Mouse (Mus musculus) cerebellum, postnatal 25 days (tissue): Measurements from ENCODE around the gene Dact3.

Experiments
- DNase-seq, 2 experiments: peaks; one replicate each; pipeline ENCODE4 v3.0.0; 2021; ENCODE audit warnings: mixed read lengths in 2 of 2

Dact3 gene

DNA sequence AGATGAGACGGTGACA is at the start of gene Dact3:
TSS of gene Dact3 (plus strand) at position 8 of the 16 bp plus-strand sequence.
- no peak for DNase-seq

DNA sequence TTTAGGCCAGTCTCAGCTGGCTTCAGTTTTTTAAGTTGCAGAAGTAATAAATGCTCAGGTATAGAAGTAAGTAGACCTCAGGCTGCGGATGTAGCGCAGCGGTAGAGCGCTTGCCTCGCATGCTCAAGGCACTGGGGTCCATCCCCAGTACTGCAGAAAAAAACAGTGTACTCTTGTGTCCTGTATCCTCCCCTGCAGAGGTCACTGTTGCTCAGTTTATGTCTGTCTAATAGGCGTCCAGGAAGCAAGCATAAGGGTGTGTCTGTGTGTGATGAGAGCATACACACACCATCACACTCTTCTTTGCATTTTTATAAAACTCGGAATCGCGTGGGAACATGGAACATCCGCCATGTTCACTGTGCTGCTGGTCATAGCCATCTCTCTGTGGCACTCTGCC is 49.3 kb upstream of the Dact3 start:
- no peak for DNase-seq

DNA sequence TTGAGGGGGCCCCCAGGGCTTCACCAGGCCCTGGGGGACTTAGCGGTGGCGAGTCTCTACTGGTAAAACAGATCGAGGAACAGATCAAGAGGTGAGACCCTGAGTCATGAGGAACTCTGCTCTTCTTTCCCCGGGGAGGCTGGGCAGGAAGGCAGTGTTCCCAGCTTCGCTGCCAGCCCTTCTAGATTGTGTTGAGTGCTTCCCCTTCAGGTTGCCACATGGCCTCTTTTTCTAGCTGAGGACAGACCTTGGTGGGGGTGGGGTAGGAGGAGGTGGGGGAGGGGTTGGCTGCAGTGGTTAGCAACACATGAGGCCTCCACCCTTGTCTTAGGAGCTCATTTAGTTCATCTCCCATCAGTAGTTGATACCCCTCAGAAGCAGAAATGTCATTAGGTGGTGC is 48.5 kb upstream of the Dact3 start:
- peak in 1 of 2 experiments; percentile 4 for DNase-seq

DNA sequence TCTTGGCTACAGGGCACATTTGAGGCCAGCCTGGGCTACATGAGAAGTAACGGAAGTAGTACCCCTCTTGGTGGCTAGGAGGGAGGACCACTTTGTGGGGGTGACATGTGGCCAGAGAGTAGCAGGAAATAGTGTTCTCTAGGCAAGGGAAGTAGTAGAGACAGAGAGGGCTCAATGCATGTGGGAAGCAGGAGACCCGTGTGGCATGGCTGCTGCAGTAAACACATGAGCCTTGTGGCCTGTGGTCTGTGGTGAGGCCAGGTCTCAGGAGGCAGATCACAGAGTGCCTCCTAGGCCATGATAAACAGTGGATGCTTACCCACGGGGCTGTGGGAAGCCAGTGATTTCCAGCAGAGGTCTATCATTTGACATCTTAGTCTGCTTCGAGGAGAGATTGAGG is 47.8 kb upstream of the Dact3 start:
- DNase-seq = no peak

DNA sequence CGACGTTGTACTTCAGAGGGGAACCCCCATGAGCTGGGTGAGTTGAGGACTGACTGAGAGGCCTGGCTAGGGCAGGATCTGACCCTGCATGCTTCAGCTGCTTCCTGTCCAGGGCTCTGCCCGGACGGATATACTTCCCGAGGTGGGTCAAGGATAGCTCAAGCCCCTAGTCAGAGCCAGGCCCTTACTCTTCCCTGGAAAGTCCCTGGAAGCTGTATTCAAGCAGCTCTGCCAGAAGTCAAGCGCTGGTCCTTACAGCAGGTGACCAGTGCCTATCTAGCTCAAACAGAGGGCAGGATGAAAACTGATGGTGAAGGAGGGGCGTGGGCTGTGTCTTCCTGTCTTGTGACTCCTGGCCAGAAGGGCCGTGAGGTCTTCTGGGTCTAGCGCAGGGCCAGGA is 44.7 kb upstream of the Dact3 start:
- no peak for DNase-seq

DNA sequence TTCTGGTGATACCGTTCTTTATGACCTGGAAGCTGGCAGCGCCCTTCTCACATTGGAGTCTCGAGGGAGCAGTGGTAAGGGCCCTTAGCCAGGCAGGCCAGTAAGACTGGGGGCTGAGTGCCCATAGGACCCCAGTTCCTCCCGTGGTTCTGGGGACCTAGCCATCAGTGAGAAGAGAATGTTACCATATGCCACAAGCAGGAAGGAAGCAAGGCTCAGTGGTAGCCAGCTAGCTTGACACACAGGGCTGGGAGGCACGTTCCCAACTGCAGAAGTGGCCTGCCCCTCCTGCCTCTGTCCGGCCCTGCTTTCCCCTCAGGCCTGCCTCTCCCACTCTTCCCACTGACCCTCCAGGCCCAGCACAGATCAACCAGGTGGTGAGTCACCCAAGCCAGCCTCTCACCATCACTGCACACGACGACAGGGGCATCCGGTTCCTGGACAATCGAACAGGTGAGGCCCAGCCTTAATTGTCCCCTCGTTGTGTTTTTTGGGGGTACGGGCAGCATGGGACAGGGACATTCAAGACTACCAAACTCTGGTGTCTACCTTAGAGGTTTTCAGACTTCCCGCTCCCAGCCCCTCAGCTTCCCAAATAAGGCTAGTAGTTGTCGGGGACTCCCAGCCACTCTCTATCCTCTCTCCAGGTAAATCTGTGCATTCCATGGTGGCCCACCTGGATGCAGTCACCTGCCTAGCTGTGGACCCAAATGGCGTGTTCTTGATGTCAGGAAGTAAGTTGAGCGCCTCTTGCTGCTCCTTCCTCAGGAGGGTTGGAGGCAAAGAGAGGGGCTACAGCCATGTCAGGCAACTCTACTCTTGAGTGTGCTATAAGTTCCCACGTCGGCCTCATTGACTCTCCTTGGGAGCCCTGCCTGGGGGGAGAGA is 37.0 kb upstream of the Dact3 start:
- no peak for DNase-seq

DNA sequence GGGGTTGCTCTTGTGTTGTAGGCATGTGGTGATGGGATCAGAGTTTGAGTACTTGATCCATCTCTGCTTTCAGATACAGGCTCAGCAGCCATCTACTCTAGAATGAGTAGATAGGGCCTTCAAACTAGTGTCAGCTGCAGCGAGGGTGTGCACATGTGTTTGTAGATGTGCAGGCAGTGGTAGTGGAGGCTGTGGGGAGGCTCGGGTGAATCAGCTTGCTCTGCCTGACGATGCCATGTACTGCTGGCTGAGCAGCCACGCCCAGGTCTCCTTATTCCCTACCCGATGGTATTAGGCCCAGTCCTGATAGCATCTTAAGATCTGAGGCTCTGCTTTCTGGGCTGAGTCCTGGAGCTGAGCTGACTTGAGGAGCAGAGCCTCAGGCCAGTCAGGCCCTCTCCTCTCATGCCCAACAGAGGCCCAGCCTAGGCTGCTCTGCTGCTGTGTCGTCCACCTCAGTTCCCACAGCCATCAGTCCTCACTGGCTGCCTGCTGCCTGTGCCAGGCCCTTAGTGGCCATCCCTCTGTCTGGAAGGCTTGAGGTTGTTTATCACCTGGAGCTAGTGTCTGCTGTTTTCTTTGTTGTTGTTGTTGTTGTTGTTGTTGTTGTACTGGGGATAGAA is 36.2 kb upstream of the Dact3 start:
- DNase-seq = no peak

DNA sequence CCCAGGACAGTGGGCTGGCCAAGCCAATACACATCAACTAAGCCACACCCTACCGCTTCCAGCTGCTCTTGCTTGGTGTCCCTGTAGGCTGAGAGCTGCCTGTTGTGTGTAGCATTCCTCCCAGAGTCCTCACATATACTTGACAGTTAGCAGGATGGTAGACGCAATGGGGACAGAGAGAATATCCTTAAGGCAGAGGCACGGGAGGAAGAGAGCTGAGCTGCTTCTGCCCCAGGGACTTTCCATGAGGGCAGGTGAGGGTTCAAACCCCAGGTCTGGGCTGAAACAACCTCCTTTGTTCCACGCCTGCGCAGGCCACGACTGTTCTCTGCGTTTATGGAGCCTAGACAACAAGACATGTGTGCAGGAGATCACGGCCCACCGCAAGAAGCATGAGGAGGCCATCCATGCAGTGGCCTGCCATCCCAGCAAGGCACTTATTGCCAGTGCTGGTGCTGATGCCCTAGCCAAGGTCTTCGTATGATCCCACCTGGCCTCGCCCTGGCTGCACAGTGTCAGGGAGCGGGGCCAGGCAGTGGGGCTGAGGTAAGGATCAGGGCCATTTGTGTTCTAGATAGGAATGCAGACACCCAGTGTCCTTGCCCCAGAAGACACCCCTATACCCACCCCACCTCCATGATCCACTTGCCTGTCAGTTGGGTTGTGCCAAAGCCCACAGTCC is 35.5 kb upstream of the Dact3 start:
- DNase-seq = no peak

DNA sequence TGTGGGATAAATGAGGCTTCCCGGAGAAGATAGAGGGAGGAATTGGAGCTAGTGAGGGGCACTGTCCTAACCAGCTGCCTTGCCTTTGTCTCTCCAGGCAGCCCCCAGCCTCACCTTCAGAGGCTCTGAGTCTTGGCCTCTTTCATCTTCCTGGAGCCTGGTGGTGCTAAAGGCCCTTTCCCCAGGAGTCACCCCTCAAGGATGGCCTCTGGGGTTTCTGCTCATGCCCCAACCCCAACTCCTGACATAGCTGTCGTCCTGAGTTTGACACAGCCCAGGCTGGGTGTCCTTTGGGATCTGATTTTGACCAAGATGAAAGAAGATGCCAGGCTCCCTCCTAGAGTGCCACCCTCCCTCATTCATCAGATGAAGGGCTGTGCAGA is 35.0 kb upstream of the Dact3 start:
- no peak for DNase-seq

DNA sequence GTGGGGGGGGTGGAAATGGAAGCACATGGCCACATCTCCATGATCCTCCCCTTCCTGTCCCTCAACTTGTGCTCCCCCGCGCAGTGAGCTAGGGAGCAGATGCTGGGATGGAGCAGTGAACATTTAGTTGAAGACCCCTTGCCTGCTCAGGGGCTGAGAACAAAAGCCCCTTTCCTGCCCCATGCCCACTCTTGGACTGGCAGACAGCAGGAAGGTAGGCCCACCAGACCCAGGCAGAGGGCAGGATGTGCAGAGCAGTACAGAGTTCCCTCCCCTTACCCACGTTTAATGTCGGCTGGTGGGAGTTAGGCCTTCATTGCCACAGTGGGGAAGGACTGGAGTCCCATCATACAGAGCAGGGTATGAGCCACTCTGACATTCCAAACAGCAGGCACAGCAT is 34.0 kb upstream of the Dact3 start:
- DNase-seq = no peak

DNA sequence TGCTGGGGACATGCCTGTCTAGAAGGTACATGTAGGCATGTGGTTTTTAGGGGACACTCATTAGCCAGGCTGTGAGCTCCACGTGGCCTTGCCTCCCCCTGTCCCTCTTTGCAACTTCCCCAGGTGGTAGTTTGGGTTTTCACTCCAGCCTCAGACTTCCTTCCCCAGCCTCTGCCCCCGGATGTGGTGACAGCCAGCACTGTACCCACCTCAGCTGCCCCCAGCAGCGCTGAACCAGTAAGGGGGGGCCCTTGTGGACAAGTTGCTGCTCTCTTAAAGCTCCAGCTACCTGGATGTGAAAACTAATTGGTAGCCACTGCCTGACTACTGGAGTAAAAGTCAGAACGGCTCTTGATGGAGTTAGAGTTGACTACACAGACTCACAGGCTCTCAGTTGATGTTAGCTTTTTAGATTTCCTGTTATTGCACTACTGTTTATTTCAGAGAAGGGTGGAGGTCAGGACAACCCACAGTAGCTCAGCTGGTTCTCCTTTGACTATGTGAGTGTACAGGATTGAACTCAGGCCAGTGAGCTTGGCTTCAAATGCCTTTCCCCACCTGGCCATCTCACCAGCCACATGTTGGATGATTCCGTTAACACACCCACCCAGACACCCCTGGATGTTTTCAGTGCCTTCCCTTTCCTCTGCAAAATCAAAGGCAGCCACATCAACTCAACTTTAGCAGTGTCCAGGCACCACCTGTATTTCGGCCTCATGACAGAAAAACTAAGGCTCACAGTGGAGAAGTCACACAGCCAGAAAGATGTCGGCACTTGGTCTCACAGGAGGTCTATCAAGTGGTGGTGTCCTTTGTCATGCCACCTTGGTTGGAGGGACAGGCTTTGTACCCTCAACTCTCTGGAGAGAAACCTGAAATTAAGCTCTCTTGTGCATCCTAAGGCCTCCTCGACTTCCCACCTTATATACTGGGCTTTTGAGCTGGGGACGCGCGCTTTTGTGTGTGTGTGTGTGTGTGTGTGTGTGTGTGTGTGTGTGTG is 33.3 kb upstream of the Dact3 start:
- no peak for DNase-seq

DNA sequence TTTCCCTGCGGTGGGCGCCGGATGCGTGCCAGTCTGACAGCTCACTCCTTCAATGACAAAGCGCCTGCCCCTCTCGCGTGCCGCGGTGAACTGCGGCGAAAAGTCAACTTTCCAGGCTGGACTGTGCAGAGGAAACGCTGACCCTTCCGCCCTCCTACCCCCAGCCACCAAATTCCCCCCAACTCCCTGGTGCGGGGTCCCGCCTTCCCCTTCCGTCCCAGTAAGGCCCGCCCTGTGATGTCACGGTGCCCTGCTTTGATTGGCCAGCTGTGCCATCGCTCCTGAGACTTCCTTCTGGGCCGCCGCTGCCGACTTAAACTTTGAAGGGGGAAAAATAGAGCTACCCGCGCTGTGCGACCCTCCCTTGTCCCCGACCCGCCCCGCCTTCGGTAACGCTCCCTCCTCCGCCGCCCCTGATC is 32.5 kb upstream of the Dact3 start, which contains the start of gene Prkd2:
TSS of gene Prkd2 (plus strand) at position 258 of the 419 bp plus-strand sequence.
- peak; percentile 91 to 92 for DNase-seq

DNA sequence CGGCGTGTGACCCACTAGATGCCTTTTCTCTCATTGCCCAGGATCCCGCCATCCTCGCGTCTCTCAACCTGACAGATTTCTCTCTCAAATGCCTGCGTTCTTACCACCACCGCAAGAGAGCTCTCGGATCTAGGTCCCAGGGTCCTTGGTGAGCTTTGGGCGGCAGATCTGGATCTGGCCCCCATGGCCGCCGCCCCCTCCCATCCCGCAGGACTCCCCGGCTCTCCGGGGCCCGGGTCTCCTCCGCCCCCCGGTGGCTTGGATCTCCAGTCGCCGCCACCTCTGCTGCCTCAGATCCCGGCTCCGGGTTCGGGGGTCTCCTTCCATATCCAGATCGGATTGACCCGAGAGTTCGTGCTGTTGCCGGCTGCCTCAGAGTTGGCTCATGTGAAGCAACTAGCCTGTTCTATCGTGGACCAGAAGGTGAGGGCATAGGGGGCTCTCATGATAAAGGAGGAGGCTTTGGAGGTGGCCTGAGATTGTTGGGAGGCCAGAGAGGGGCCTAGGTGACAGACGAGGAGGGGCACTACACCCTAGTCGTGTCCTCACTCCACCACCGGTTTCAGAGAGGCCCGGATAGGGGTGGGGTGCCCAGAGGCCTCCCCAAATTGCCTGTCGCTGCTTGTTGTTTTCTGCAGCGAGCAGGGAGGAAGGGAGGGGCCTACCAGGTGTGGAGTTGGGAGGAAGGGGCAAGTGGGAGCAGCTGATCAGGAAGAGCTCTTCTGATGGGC is 31.5 kb upstream of the Dact3 start:
- peak; percentile 42 for DNase-seq

DNA sequence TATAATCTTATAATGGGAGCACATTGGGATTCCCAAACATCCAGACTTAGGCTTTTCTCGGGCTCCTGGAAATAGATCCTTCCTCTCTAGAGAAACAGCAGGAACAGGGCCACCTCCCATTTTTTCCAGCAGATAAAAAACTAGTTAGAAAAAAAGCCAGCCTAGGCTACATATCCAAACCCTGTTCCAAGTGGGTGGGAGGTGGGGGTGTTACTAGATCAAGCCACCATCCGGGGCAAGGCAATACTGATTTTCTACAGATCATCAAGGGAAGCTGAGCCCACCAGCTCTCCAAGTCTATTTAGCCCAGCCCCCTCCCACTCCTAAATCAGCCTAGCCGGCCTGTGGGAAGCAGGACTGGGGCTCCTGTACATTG is 30.4 kb upstream of the Dact3 start:
- peak in 1 of 2 experiments; percentile 4 for DNase-seq

DNA sequence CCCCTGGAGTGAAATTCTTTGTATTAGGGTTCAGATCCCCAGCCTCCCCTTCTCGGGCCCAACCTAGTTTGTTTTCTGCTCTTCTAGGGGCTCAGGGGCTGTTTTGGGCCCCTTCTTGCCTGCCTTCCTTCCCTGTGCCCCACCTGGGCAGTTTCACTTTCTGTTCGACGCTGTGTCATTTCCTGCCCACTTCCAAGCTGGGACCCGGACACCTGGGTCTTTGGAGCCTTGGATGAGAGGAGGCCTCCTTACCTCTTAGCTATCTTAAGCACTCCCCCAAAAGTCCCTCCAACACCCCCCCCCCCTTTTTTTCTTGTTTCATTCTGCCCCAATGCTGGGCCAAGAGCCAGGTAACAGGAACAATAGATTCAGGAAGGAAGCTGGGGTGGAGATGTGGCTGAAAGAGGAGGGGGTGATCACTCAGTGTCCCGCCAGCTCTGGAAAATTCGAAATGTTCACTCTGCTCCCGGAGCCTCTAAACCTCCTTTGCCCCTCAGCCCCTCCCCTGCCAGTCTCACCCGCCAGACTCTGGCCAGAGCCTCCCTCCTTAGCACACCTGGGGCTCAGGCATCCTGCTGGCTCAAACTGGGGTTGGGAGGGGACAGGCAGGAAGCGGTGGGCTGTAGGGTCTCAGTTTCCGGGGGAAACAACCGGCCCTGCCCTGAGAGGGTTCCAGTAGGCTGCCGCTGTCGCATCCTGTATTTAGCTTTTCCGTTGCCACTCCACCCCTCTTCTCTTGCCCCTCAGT is 29.9 kb upstream of the Dact3 start:
- peak in 1 of 2 experiments; percentile 9 for DNase-seq

DNA sequence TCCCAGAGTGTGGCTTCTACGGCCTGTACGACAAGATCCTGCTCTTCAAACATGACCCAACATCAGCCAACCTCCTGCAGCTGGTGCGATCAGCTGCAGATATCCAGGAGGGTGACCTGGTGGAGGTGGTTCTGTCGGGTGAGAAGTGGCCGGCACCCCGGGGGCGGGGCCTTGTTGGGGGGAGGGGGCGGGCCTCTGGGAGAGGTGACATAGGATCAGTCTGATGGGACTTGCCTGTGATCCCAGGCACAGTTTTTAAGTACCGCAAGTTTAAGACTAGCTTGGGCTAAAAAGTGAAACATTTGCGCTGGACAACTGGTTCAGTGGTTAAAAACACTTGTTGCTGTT is 29.3 kb upstream of the Dact3 start:
- peak in 1 of 2 experiments; percentile 16 for DNase-seq

DNA sequence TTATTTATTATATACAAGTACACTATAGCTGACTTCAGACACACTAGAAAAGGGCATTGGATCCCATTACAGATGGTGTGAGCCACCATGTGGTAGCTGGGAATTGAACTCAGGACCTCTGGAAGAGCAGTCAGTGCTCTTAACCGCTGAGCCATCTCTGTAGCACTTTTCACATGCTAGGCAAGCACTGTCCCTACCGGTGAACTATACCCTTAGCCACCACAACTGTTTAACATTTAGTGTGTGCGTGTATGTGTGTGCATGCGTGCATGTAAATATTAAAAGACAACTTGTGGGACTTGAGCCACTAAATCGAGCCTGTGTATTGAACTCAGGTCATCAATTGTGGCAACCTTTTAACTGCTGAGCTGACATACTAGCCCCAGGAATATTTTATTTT is 28.3 kb upstream of the Dact3 start:
- DNase-seq = no peak

DNA sequence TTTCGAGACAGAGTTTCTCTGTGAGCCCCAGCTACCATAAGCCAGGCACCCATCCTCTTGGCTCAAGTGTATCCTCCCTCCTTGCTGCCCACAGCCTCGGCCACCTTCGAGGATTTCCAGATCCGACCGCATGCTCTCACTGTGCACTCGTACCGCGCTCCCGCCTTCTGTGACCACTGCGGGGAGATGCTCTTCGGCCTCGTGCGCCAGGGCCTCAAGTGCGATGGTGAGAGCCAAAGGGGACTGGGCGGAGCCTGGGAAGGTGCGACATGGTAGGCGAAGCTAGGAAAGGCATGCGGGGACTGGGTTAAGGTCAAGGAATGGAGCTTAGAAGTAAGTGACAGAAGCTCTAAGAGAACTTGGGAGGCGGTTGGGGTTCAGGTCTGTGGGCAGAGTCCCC is 27.6 kb upstream of the Dact3 start:
- peak in 1 of 2 experiments; percentile 7 for DNase-seq

DNA sequence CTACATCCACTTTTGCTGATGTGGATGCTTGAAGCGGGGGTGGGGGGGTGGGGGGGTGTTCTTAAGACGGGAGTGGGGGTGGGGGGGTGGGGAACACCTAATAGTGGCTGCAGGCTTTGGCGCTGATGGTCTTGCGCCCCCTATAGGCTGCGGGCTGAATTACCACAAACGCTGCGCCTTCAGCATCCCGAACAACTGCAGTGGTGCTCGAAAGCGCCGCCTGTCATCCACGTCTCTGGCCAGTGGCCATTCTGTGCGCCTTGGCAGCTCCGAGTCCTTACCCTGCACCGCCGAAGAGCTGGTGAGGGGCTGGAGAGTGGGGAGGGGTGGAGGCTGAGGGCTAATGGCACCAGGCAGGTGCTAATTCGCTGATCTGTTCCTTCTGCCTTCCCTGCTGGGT is 26.5 kb upstream of the Dact3 start:
- peak; percentile 85 to 88 for DNase-seq

DNA sequence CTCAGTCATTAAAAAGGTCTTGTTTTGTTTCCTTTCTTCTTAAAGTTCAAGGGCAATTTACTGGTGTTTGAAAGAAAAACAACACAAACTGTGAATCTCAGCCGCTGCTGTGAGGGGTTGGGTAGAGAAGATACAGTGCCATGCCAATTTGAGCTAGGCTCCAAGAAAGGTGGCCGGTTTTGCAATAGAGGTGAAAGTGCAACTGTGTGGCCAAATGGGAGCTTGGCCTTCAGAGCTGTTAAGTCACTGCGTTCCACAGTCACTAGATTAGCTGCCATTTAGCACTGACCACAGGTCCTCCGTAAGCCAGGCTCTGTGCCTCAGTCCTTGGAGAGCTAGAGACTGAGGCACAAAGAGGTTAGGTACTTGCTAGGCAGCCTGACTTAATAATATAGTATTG is 23.5 kb upstream of the Dact3 start:
- no peak for DNase-seq

DNA sequence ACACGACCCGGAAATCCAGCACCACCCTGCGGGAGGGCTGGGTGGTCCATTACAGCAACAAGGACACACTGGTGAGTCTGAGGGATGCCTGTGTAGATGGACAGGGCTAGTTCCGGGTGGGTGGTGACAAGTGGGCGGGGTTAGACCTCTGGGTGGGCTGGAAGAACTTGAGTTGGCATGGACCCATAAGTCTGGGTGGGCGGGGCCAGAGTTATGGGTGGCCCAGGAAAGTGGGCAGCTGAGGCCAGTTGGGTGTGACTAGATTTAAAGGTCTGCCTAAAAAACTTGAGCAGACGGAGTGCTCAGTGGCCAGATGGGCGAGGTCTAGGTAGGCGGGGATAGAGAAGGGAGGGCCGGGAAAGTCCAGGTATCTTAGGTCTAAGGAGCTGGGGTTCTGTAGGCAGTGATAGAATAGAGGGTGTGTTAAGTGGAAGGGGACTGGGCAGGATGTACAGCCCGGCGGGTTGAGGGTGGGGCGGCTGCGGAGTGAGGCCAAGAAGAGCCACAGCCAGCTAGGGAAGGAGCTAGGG is 21.8 kb upstream of the Dact3 start:
- peak in 1 of 2 experiments; percentile 25 for DNase-seq

DNA sequence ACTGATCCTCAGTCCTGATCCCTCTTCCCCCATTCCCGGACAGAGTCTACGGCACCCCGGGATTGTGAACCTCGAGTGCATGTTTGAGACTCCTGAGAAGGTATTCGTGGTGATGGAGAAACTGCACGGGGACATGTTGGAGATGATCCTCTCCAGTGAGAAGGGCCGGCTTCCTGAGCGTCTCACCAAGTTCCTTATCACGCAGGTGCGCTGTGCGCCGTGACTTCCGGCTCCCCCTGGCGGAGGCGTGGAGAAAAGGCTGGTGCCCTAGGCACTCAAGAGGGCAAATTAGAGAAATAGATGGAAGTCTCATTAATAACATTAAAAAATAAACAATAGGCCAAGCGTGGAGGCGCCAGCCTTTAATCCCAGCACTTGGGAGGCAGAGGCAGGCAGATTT is 16.8 kb upstream of the Dact3 start:
- peak; percentile 70 to 82 for DNase-seq
